Mouse (Mus musculus) large intestine, adult 2 months (tissue): ENCODE data around the gene Akap9. TPM values are rescaled to one million over a fixed set of nuclear protein-coding genes. Genes with fewer than 3 reads are reported as not detected.
A peak's percentile ranks its signal among the peaks of the same experiment; 100 is the strongest.
"Not testable (repeated sequence)": the region's sequence is repeated elsewhere in the genome, so short reads cannot be mapped to it uniquely, and the experiment has no call there.

ENCODE experiments used
- DNase-seq: peaks from one replicate; pipeline ENCODE4 v3.0.0-alpha.2; 2012; ENCODE audit warnings: low read depth, low spot score
- WGBS: fragments of 180-500 bp; shearing (Covaris S2); methylation state at CpG from one replicate; pipeline ENCODE4 v1.1.7; 2018; 5-methylcytosine and 5-hydroxymethylcytosine counted together
- polyA plus RNA-seq: library from polyadenylated mRNA; depleted of rRNA; stranded (reverse); fragments of >200 nt; gene quantifications from 2 replicates; pipeline ENCODE4 v1.2.3, GENCODE M21; 2012

The Akap9 gene
- polyA plus RNA-seq, 1 experiment = 4.3 TPM

- WGBS = 98% methylated on average over 1 of the region's 1 CpGs
- DNase-seq = not testable (repeated sequence)
These were observed 98.5 kb downstream of the Akap9 start for GRCm38 (mm10) chr5:4026336-4026735.

GRCm38 (mm10) chr5:4028486-4029173, 100.8 kb downstream of the Akap9 start:
- WGBS = 92% methylated on average over 6 of the region's 6 CpGs
- no peak for DNase-seq

GRCm38 (mm10) chr5:4031846-4032245, 104.0 kb downstream of the Akap9 start:
- DNase-seq = peak; percentile 59
- WGBS = 24% methylated on average over 4 of the region's 4 CpGs

- 95% methylated on average over 9 of the region's 9 CpGs for WGBS
- no peak for DNase-seq
These were observed 108.8 kb downstream of the Akap9 start for GRCm38 (mm10) chr5:4036686-4037085.

- WGBS = 91% methylated on average over 8 of the region's 8 CpGs
- DNase-seq = no peak
These were observed 111.5 kb downstream of the Akap9 start for GRCm38 (mm10) chr5:4039351-4039750.

GRCm38 (mm10) chr5:4040372-4040771, 112.5 kb downstream of the Akap9 start:
- DNase-seq = no peak
- WGBS = 90% methylated on average over 6 of the region's 6 CpGs

GRCm38 (mm10) chr5:4040922-4041321, 113.1 kb downstream of the Akap9 start:
- DNase-seq = no peak
- WGBS = 100% methylated on average over 2 of the region's 2 CpGs

GRCm38 (mm10) chr5:4060313-4060712, 132.5 kb downstream of the Akap9 start:
- WGBS = 96% methylated on average over 8 of the region's 8 CpGs
- DNase-seq = no peak

- no peak for DNase-seq
- 91% methylated on average over 18 of the region's 18 CpGs for WGBS
These were observed 138.7 kb downstream of the Akap9 start for GRCm38 (mm10) chr5:4066476-4067115.

- DNase-seq = no peak
These were observed 139.3 kb downstream of the Akap9 start for GRCm38 (mm10) chr5:4067203-4067602.

GRCm38 (mm10) chr5:4079086-4079485, 151.2 kb downstream of the Akap9 start:
- WGBS = 95% methylated on average over 3 of the region's 3 CpGs
- DNase-seq = no peak

More at GRCm38 (mm10) chr5:4067203-4067602, 139.3 kb downstream of the Akap9 start:
- 69% methylated on average over 3 of the region's 3 CpGs for WGBS

- WGBS = 72% methylated on average over 2 of the region's 2 CpGs
- no peak for DNase-seq
These were observed 153.0 kb downstream of the Akap9 start for GRCm38 (mm10) chr5:4080861-4081260.

GRCm38 (mm10) chr5:4081513-4081912, 153.7 kb downstream of the Akap9 start:
- WGBS = 61% methylated on average over 2 of the region's 2 CpGs
- DNase-seq = no peak

- DNase-seq = no peak
- 68% methylated on average over 7 of the region's 7 CpGs for WGBS
These were observed 157.1 kb downstream of the Akap9 start for GRCm38 (mm10) chr5:4084948-4085347.

GRCm38 (mm10) chr5:4086309-4086708, 158.5 kb downstream of the Akap9 start:
- 96% methylated on average over 4 of the region's 4 CpGs for WGBS
- DNase-seq = no peak

GRCm38 (mm10) chr5:4088190-4088589, 160.3 kb downstream of the Akap9 start:
- no peak for DNase-seq
- WGBS = 87% methylated on average over 5 of the region's 5 CpGs

- 98% methylated on average over 5 of the region's 5 CpGs for WGBS
- DNase-seq = no peak
These were observed 166.6 kb downstream of the Akap9 start for GRCm38 (mm10) chr5:4094471-4094870.

- WGBS = 89% methylated on average over 4 of the region's 4 CpGs
- DNase-seq = no peak
These were observed 173.2 kb downstream of the Akap9 start for GRCm38 (mm10) chr5:4101031-4101430.

GRCm38 (mm10) chr5:4101770-4102169, 173.9 kb downstream of the Akap9 start:
- no peak for DNase-seq
- 98% methylated on average over 2 of the region's 2 CpGs for WGBS

- DNase-seq = no peak
- 1% methylated on average over 41 of the region's 41 CpGs for WGBS
These were observed 175.9 kb downstream of the Akap9 start for GRCm38 (mm10) chr5:4103626-4104340.
